Comparison of ENCODE assay signal across 20 mouse cellular contexts in genomic region chr3:55406616-55407015, GRCm38 (mm10).
A peak's percentile ranks its signal among the peaks of the same experiment; 100 is the strongest.
DNase-seq lines count a peak whose midpoint lies in the region; ATAC-seq and TF ChIP-seq lines count a peak whose summit lies in the region.
"Had no signal": no experiment of that assay in that cellular context is flagged by ENCODE, and none has a peak within 500 bp of the region (broad histone marks: within the 10 kb centered on the region; RNA-seq: fewer than 3 reads in every experiment).

No protein-coding gene starts in this region.

- no peak overlapping the region for H3K4me2 ChIP-seq in heart, embryonic 11.5 days
- H3K4me2 ChIP-seq: embryonic facial prominence, embryonic 13.5 days; embryonic facial prominence, embryonic 15.5 days; forebrain, embryonic 13.5 days; forebrain, embryonic 15.5 days had no signal

- H3K9me3 ChIP-seq in heart, embryonic 11.5 days (replicated peaks; ENCODE audit: control insufficient read depth, low read length) = no peaks in the 10 kb centered on the region
- no peaks in the 10 kb centered on the region for H3K9me3 ChIP-seq in limb, embryonic 10.5 days (replicated peaks)
- H3K9me3 ChIP-seq: embryonic facial prominence, embryonic 13.5 days; embryonic facial prominence, embryonic 15.5 days; forebrain, embryonic 15.5 days had no signal

- no peaks in the 10 kb centered on the region for H3K36me3 ChIP-seq in heart, embryonic 11.5 days (ENCODE audit: control insufficient read depth, insufficient read depth, low read length)
- no peaks in the 10 kb centered on the region for H3K36me3 ChIP-seq in limb, embryonic 10.5 days
- H3K36me3 ChIP-seq: embryonic facial prominence, embryonic 13.5 days; embryonic facial prominence, embryonic 15.5 days; forebrain, embryonic 15.5 days had no signal

- TF ChIP-seq CTCF in left cerebral cortex, adult 2 months (IDR thresholded peaks at IDR 0.05) = no peak

- H3K4me1 ChIP-seq in heart, embryonic 11.5 days (ENCODE audit: control insufficient read depth, insufficient read depth, low read length) = no peaks in the 10 kb centered on the region
- H3K4me1 ChIP-seq in limb, embryonic 10.5 days = peaks cover 2% of the 10 kb centered on the region; the same call in 1 of the 2 replicates
- H3K4me1 ChIP-seq: embryonic facial prominence, embryonic 13.5 days; embryonic facial prominence, embryonic 15.5 days; forebrain, embryonic 13.5 days; forebrain, embryonic 15.5 days had no signal

- H3K4me3 ChIP-seq in heart, embryonic 11.5 days (ENCODE audit: low read depth, low read length) = no peak overlapping the region
- no peak overlapping the region for H3K4me3 ChIP-seq in left cerebral cortex, adult 2 months
- H3K4me3 ChIP-seq in limb, embryonic 10.5 days = no peak overlapping the region
- H3K4me3 ChIP-seq: embryonic facial prominence, embryonic 13.5 days; embryonic facial prominence, embryonic 15.5 days; erythroblast, embryonic 14.5 days; forebrain, embryonic 13.5 days; forebrain, embryonic 15.5 days had no signal

- DNase-seq in heart, adult 11 months = peak; percentile 55
- no peak for DNase-seq in left cerebral cortex, adult 2 months (ENCODE audit: extremely low spot score in 1 of 2, low spot score in 2 of 2)
- no peak for DNase-seq in left cerebral cortex, postnatal 10 days (ENCODE audit: extremely low spot score in 1 of 2, low spot score in 2 of 2)
- DNase-seq in limb, embryonic 10.5 days (ENCODE audit: low spot score) = no peak
- DNase-seq in cerebellum, postnatal 14 days = no peak
- no peak for DNase-seq in spleen, postnatal 4 days (ENCODE audit: low spot score in 2 of 2)
- DNase-seq: adrenal gland, adult 2 months; adrenal gland, postnatal 10 days; adrenal gland, postnatal 25 days; cerebellum, adult 11 months; cerebellum, adult 18-20 months; cerebellum, adult 8-10 months; cerebellum, adult 9-11 months; cerebellum, postnatal 25 days had no signal

- no peaks in the 10 kb centered on the region for H3K27me3 ChIP-seq in heart, embryonic 11.5 days (ENCODE audit: control insufficient read depth, insufficient read depth, low read length)
- no peaks in the 10 kb centered on the region for H3K27me3 ChIP-seq in limb, embryonic 10.5 days (ENCODE audit: low read depth, poor library complexity, severe bottlenecking)
- H3K27me3 ChIP-seq: embryonic facial prominence, embryonic 13.5 days; embryonic facial prominence, embryonic 15.5 days; forebrain, embryonic 13.5 days; forebrain, embryonic 15.5 days had no signal

- intact Hi-C loops in left cerebral cortex, adult 2 months (cut with DNase I) = no loop called here
- intact Hi-C loops in left cerebral cortex, postnatal 10 days (cut with DNase I) = no loop called here

- no peak overlapping the region for H3K9ac ChIP-seq in heart, embryonic 11.5 days (ENCODE audit: low read depth, low read length)
- H3K9ac ChIP-seq: embryonic facial prominence, embryonic 13.5 days; embryonic facial prominence, embryonic 15.5 days; forebrain, embryonic 13.5 days; forebrain, embryonic 15.5 days had no signal

- H3K27ac ChIP-seq in heart, embryonic 11.5 days (ENCODE audit: low read depth, low read length) = no peak overlapping the region
- H3K27ac ChIP-seq in left cerebral cortex, adult 2 months = peak overlapping the region; percentile 19; the same call in 1 of the 2 replicates
- peak overlapping the region; percentile 14; the same call in 1 of the 2 replicates for H3K27ac ChIP-seq in limb, embryonic 10.5 days
- H3K27ac ChIP-seq: embryonic facial prominence, embryonic 13.5 days; embryonic facial prominence, embryonic 15.5 days; forebrain, embryonic 13.5 days; forebrain, embryonic 15.5 days had no signal

- 77% methylated on average over 7 of the region's 7 CpGs for WGBS in heart, embryonic 11.5 days (ENCODE audit: insufficient replicate concordance)
- WGBS in limb, embryonic 10.5 days = 82% methylated on average over 7 of the region's 7 CpGs

- ATAC-seq in heart, embryonic 11.5 days (replicated peaks; ENCODE audit: insufficient number of reproducible peaks, low FRiP score, low TSS enrichment) = no peak
- ATAC-seq: forebrain, embryonic 13.5 days; forebrain, embryonic 15.5 days had no signal
